Mouse (Mus musculus): ENCODE data around the gene Calm2.

DNA sequence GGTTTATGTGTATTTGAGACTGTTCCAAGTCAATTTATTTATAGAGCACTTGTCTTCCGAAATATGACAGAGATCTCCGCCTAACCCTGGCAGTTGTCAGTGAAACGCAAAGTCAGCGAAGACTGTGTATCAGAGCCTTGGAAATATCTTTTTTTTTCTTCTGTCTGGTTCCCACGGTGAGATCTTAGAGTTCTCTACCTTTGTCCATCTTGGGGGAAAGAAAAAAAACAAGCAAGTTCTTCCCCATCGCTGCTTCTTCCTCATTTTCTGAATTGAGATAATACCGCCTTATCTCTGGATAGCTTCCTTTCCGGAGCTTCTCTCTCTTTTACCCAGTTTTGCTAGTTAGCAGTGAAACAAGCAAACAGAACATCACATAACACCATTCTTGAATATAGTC is 2.1 kb upstream of the Calm2 start:
- TF ChIP-seq CTCF (IDR thresholded peaks at IDR 0.05; ENCODE audit: low read depth) (no peak), EP300 (IDR thresholded peaks at IDR 0.05; ENCODE audit: low read depth) (no peak)

Data from liver, postnatal 0 days (tissue).